Mouse (Mus musculus) bone marrow, adult 2 months (tissue): ENCODE measurements around the gene Dennd2a.
"Not testable (repeated sequence)": the region's sequence is repeated elsewhere in the genome, so short reads cannot be mapped to it uniquely, and the experiment has no call there.

Experiments used
- CTCF ChIP-seq: fragments of 200-500 bp; IDR thresholded peaks from 2 replicates; pipeline ENCODE4 v1.5.1; 2011; ENCODE audit warnings: low read length, control low read depth; ENCODE audit not compliant: control insufficient read depth, insufficient read depth
- POLR2A ChIP-seq: fragments of 200-500 bp; IDR thresholded peaks from 2 replicates; pipeline ENCODE4 v1.6.1; 2011; ENCODE audit warnings: low read depth, mild to moderate bottlenecking, control low read depth, low read length, borderline replicate concordance; ENCODE audit not compliant: control insufficient read depth

DNA sequence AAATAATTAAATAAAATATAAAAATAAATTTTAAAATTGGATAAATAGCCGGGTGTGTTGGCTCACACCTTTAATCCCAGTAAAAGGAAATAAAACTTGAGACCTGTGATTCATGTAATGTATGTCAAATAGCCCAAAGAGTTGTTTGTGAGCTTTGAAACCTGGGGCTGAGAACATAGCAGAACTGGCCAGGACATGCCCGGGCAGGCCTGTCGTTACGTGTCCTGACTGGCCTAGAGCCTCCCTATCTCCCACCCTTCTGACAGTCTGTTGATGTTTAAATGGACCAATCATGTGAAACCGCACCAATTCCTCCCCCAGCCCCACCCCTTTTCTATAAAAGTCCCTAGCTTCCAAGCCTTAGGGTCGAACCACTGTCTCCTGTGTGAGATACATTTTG is 120.1 kb downstream of the Dennd2a start:
- not testable (repeated sequence) for TF ChIP-seq CTCF, POLR2A
